Mouse (Mus musculus): Measurements from ENCODE around the gene Sfpq.

DNA sequence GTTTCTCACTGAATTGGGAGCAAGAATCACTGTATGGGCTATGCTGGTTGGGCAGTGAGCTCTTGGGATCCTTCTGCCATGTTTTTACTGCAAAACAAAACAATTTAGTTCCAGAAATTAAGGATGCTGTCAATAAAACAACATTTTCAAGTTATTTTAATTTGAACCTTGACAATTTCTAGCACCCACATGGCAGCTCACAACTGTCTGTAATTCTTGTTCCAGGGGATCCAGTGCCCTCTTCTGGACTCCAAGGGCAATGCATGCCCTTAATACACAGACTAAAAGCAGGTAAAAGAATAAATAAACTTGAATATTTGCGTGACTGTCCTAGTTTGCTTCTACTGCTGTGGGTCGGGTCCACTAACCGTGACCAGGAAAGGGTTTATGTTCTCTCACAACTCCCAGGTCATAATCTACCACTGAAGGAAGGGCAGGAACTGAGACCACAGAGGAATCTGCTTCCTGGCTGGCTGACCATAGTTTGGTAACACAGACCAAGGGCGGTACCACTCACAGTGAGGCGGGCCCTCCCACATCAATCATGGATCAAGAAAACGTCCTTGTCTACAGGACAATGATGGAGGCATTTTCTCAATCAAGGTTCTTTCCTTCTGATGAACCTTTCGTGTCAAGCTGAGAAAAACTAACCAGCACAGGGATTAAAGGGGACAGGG lies 33.5 kb downstream of the Sfpq start:
- TF ChIP-seq EP300 (IDR thresholded peaks at IDR 0.05; ENCODE audit: insufficient read depth, low read depth, low read length) (no peak), CTCF (IDR thresholded peaks at IDR 0.05) (peak; percentile 61)

Data from heart, adult 2 months (tissue).